Mouse (Mus musculus): ENCODE results near the gene Ptpre. TPM values are rescaled to one million over a fixed set of nuclear protein-coding genes. Genes with fewer than 3 reads are reported as not detected.

Ptpre gene
- total and polyA plus RNA-seq, 3 experiments: 2.3 to 6.9 (median 3.7) TPM

DNA sequence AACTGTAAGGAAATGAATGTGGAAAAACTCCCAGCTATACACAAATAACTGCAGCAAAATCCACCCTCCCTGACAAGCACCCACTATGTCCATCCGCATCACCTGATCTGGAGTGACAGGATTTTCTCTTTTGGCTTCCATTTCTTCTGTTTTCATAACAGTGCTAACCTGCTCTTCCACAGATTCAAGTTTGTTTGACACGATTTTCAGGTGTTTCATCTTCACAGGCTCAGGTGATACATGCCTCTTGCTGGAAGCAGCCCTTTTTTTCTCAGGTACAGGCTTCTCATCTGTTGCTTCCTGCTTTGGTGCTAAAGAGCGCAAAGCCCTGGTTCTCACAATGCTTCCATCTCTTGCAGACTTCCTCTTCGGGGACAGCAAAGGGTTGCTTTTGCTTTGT lies 156.8 kb downstream of the Ptpre start:
- Histone ChIP-seq H3K79me2 (replicated peaks; ENCODE audit: control insufficient read depth, extremely low read depth, insufficient read depth, poor library complexity, severe bottlenecking) (peaks cover 15% of the 10 kb centered on the region), H3K27me3 (replicated peaks) (no peaks in the 10 kb centered on the region), H3K36me3 (replicated peaks in 1 of 2; ENCODE audit: control insufficient read depth in 1 of 2, insufficient read depth in 1 of 2, low read length in 1 of 2) (peaks cover 84 to 87% of the 10 kb centered on the region in 2 experiments), H3K9ac (ENCODE audit: insufficient read depth, low read depth) (no peak overlapping the region), H3K4me2 (ENCODE audit: insufficient read depth, low read depth, poor library complexity, severe bottlenecking) (no peak overlapping the region), H3K4me3 (replicated peaks in 1 of 3; ENCODE audit: low read depth in 2 of 3, low read length in 2 of 3, poor library complexity in 1 of 3) (no peak overlapping the region), H3K4me1 (ENCODE audit: control insufficient read depth in 1 of 2, insufficient read depth in 2 of 2) (no peaks in the 10 kb centered on the region), H3K27ac (ENCODE audit: insufficient read depth, low read depth) (no peak overlapping the region), H3K9me3 (replicated peaks; ENCODE audit: low read length) (no peaks in the 10 kb centered on the region)
- in situ Hi-C loops (cut with MboI; ENCODE audit: low pct_ligation_motif_present, low pct_unique_long_range_greater_than_20kb, low sequenced_read_pairs): no loop called here
- dilution Hi-C loops (cut with MboI; ENCODE audit: extremely low pct_ligation_motif_present, extremely low pct_unique_long_range_greater_than_20kb, low sequenced_read_pairs): no loop called here
- TF ChIP-seq ZNF384 (IDR thresholded peaks at IDR 0.05; ENCODE audit: low read depth, low read length) (no peak), SIN3A (IDR thresholded peaks at IDR 0.05; ENCODE audit: low read length) (no peak), PAX5 (IDR thresholded peaks at IDR 0.05; ENCODE audit: low read length) (no peak), JUN (IDR thresholded peaks at IDR 0.05; ENCODE audit: insufficient read depth, low read depth, low read length) (no peak), MAX (IDR thresholded peaks at IDR 0.05; ENCODE audit: low read length) (no peak), TCF12 (IDR thresholded peaks at IDR 0.05; ENCODE audit: low read depth, low read length) (no peak), EP300 (IDR thresholded peaks at IDR 0.05; ENCODE audit: low read length) (no peak), POLR2AphosphoS2 (IDR thresholded peaks at IDR 0.05; ENCODE audit: low read depth, low read length) (no peak), CHD1 (IDR thresholded peaks at IDR 0.05; ENCODE audit: low read depth, low read length) (no peak), E2F4 (IDR thresholded peaks at IDR 0.05; ENCODE audit: insufficient replicate concordance, low read depth, low read length) (no peak)
- DNase-seq (ENCODE audit: extremely low read depth): no peak

DNA sequence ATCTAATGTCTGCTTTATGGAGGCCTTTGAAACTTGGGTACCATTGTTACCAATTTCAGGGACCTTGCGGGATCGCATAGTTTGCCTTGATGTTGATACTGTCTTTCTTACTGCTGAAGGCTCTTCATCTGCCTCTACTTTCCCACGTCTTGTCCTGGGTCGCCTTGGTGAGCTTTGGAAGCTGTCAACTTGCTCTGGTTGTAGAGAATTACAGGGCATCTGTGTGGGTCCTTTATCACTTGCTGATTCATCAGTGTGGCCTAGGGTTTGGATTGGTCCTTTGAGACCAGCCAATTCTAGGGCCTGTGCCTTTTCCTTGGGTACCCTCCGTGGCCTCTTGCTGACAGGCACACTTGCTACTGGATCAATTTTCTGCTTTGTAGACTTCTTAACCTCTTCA lies 157.5 kb downstream of the Ptpre start:
- in situ Hi-C loops (cut with MboI; ENCODE audit: low pct_ligation_motif_present, low pct_unique_long_range_greater_than_20kb, low sequenced_read_pairs): no loop called here
- dilution Hi-C loops (cut with MboI; ENCODE audit: extremely low pct_ligation_motif_present, extremely low pct_unique_long_range_greater_than_20kb, low sequenced_read_pairs): no loop called here
- DNase-seq (ENCODE audit: extremely low read depth): no peak
- Histone ChIP-seq H3K4me3 (replicated peaks in 1 of 3; ENCODE audit: low read depth in 2 of 3, low read length in 2 of 3, poor library complexity in 1 of 3) (no peak overlapping the region), H3K9ac (ENCODE audit: insufficient read depth, low read depth) (no peak overlapping the region), H3K4me1 (ENCODE audit: control insufficient read depth in 1 of 2, insufficient read depth in 2 of 2) (no peaks in the 10 kb centered on the region), H3K36me3 (replicated peaks in 1 of 2; ENCODE audit: control insufficient read depth in 1 of 2, insufficient read depth in 1 of 2, low read length in 1 of 2) (peaks cover 82 to 86% of the 10 kb centered on the region in 2 experiments), H3K4me2 (ENCODE audit: insufficient read depth, low read depth, poor library complexity, severe bottlenecking) (no peak overlapping the region), H3K27me3 (replicated peaks) (no peaks in the 10 kb centered on the region), H3K9me3 (replicated peaks; ENCODE audit: low read length) (no peaks in the 10 kb centered on the region), H3K27ac (ENCODE audit: insufficient read depth, low read depth) (no peak overlapping the region), H3K79me2 (replicated peaks; ENCODE audit: control insufficient read depth, extremely low read depth, insufficient read depth, poor library complexity, severe bottlenecking) (peaks cover 17% of the 10 kb centered on the region)
- TF ChIP-seq ELF1 (IDR thresholded peaks at IDR 0.05; ENCODE audit: low read depth, low read length) (no peak), BHLHE40 (IDR thresholded peaks at IDR 0.05; ENCODE audit: low read depth, low read length) (no peak), E2F4 (IDR thresholded peaks at IDR 0.05; ENCODE audit: insufficient replicate concordance, low read depth, low read length) (no peak), POLR2AphosphoS2 (IDR thresholded peaks at IDR 0.05; ENCODE audit: low read depth, low read length) (no peak), SIN3A (IDR thresholded peaks at IDR 0.05; ENCODE audit: low read length) (no peak), NRF1 (IDR thresholded peaks at IDR 0.05; ENCODE audit: low read depth, low read length) (no peak), MXI1 (IDR thresholded peaks at IDR 0.05; ENCODE audit: low read depth, low read length) (no peak), MAFK (IDR thresholded peaks at IDR 0.05; ENCODE audit: insufficient replicate concordance, low read length) (no peak), MAZ (IDR thresholded peaks at IDR 0.05; ENCODE audit: low read depth, low read length) (no peak), RAD21 (IDR thresholded peaks at IDR 0.05; ENCODE audit: low read depth, low read length) (no peak), ZKSCAN1 (IDR thresholded peaks at IDR 0.05; ENCODE audit: borderline replicate concordance, low read depth, low read length) (no peak)
